Mouse (Mus musculus): ENCODE data around the gene Efna5.

The Efna5 gene

DNA sequence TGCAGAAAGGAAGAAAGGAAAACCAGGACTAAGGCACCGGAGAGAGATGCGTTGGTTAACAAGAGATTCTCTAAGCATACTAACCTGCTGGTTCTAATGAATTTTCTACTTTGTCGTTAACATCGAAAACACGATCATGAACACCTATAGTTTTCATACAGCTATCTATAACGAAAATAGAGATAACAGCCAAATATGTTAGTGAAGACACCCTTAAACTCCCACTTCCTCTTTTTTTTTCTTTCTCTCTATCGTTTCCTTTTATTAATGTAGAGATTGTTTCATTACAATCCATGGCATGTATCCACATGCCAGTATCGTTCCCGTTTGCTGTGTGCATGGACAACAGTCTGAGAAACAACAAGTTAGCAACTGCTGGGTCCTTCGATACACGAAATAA, 267.9 kb downstream of the Efna5 start:
- DNase-seq (ENCODE audit: low read depth, low spot score) = no peak

DNA sequence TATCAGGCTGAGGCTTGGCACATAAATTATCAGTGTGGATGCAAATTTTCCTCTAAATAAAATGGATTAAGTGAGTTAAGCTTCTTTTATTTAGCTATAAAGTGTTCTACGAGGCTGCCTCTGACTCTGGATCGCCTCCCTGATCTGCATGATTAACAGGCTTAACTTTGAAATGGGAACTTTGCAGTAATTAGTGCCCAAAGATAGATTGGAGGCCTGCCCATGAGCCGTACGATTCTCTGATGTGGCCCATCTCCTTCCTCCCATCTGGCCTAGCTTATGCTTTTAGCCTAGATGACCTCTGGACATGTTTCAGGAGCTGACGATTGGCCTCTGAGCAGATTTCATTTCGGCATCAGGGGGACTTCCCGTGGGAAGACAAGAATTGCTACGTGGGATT, 273.0 kb downstream of the Efna5 start:
- no peak for DNase-seq (ENCODE audit: low read depth, low spot score)

- no peak for DNase-seq (ENCODE audit: low read depth, low spot score)
These were observed 273.7 kb downstream of the Efna5 start for GRCm38 (mm10) chr17:62607304-62607914.

- no peak for DNase-seq (ENCODE audit: low read depth, low spot score)
These were observed 274.4 kb downstream of the Efna5 start for GRCm38 (mm10) chr17:62606681-62607080.

- no peak for DNase-seq (ENCODE audit: low read depth, low spot score)
These were observed 276.8 kb downstream of the Efna5 start for GRCm38 (mm10) chr17:62604309-62604708.

- no peak for DNase-seq (ENCODE audit: low read depth, low spot score)
These were observed 277.5 kb downstream of the Efna5 start for GRCm38 (mm10) chr17:62603604-62604003.

- no peak for DNase-seq (ENCODE audit: low read depth, low spot score)
These were observed 282.2 kb downstream of the Efna5 start for GRCm38 (mm10) chr17:62598716-62599490.

DNA sequence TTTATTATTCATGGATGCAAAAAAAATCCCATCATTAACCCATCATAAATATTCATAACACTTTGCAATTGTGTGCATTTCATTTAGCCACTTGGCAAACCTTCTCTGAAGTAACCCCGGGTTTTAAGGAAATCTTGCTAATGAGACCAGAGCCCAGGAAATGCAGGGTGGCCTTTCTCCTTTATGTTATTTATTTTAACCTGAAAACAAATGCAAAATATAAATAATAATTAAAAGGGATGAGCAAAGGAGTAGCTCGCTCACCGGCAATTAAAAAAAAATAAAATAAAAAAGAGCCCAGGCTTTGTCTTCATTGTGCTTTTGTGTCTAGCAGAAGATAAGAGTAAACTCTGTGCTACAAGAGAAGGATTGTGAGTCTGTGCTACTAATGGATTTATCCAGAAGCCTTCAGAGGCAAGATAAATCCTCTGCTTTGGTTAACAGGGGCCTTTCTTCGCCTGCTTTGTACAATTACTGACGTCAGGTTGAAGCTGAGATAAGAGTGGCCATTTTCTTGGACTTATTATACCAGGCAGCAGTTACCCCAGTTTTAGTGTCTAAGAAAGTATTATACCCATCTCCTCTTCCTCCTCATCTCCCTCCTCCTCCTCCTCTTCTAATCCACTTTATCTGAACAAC, 288.6 kb downstream of the Efna5 start:
- DNase-seq (ENCODE audit: low read depth, low spot score) = no peak

DNA sequence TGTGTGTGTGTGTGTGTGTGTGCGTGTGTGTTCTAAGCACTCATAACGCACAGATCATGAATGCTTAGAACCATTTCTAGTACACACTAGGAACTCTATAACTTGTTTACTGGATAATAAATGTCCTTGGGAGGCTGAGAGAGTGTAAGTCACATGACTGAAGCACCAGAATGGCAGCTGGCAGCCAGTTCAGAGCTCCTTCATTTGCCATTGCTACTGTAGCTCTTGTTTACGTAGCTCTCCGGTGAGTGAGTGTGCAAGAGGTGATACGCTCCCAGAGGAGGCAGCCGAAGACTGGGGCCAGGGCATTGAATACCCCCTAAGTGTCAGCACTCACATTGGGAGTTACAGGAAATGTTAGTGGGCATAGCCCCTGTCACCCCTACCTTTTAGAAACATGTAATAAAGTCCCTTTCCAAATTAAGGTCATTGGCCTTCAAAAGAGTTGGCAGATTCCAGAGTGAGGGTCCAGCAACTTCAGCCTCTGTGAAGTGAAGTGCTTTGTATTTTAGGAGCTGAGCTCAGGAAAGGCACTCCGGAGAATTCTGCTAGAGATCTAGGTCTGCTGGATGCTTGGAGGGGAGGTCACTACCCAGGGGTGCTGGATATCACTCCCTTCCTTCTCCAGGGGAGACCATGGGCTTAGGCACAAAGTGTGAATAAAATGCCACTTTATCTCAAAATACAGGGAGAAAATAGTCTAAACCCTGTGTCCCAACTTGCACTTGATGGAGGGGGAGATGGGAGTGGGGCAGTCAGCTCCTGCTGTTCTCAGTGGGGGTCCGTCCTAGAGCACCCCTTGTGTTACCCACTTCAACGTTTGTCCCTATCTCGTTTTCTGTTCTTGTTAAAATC, 289.3 kb downstream of the Efna5 start:
- no peak for DNase-seq (ENCODE audit: low read depth, low spot score)

GRCm38 (mm10) chr17:62590685-62591460, 290.2 kb downstream of the Efna5 start:
- DNase-seq (ENCODE audit: low read depth, low spot score) = no peak

DNA sequence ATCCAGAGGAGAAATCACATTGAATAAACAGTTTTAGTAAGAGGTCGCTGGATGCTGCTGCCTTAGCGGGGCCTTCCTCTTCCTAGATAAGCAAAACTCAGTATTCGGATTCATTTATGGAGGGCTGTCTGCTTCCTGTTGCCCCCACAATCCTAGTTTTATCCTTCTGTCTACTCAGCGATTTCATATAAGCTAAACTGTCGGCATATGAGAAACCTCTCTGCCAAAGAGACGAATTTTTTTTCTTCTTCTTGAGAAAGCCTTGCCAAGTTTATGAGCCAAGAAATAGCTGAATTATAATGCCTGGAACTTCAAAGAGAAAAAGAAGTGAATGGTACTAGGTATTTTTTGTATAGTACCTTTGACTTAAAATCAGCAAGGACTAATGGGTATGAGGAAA, 301.0 kb downstream of the Efna5 start:
- no peak for DNase-seq (ENCODE audit: low read depth, low spot score)

GRCm38 (mm10) chr17:62579618-62580017, 301.5 kb downstream of the Efna5 start:
- no peak for DNase-seq (ENCODE audit: low read depth, low spot score)

DNA sequence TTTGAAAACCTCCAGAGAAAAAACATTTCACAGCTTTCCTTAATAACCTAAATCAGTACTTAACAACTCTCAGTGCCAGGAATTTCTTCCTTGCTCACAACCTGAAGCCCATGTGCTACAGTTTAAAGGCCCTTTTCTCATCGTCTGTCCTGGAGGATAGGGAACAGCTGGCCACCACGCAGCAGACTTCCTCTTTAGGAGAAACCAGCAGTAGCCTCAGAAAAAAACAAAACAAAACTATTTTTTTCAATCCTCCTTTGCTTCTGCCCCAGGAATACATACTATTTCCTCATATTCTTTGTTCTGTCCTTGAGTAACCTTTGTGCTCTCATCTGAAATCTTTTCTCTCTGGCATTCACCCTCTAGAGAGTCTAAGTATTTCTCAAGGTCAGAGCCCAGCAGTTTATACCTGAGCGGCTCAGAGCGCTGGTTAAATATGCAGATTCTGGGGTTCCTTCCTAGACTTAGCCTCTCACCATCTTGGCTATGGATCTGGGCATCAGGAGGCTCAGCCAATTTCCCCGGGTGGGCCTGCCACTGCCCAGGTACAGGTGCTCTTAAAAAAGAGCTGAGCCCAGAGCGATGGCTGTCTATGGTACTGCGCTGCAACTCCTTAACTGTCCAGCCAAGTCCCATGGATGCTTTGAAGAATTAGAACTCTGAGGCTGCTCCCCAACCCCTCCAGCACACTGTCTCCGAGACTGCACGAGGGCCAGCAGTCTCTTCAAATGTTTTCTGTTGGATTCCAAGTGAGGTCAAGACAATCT, 306.4 kb downstream of the Efna5 start:
- no peak for DNase-seq (ENCODE audit: low read depth, low spot score)

- no peak for DNase-seq (ENCODE audit: low read depth, low spot score)
These were observed 311.0 kb downstream of the Efna5 start for GRCm38 (mm10) chr17:62570101-62570500.

DNA sequence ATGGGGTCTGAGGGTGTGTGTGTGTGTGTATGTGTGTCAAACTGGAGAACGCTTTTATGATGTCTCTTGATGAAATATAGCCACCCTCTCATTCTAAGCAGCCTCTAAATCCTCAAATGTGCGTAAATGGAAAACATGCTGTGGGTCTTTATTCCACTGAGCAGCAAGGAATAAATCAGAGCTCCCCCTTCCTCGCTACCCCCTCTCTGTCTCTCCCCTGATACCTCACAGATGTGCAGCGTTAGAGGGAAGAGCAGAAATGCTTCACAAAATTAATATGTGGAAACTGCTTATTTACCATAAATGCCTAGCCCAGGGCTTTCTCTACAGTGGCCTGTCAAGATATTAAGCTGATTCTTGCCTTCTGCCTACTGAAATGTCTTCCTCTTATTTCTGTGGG, 313.1 kb downstream of the Efna5 start:
- no peak for DNase-seq (ENCODE audit: low read depth, low spot score)

- no peak for DNase-seq (ENCODE audit: low read depth, low spot score)
These were observed 315.5 kb downstream of the Efna5 start for GRCm38 (mm10) chr17:62565632-62566031.

GRCm38 (mm10) chr17:62562439-62562838, 318.7 kb downstream of the Efna5 start:
- DNase-seq (ENCODE audit: low read depth, low spot score) = no peak

DNA sequence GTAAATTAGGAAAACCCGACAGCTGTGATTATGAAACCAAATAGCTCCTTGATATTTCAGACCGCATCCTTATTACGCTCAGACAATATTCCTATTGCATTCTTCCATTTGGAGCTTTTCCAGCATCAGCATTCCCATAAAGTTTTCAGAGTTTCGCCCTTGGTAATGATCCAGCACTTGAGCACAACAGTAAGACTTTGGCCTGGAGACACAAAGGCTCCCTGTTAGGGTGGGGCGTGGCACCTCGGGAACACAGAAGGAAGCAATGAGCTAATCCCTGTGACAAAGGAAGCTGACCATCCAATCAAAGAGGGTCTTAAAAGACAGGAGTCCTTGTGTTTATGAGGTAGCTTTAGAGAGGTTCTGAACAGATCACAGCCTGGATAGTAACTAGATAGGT, 323.9 kb downstream of the Efna5 start:
- no peak for DNase-seq (ENCODE audit: low read depth, low spot score)

Measured in WW6 (cell line).